Mouse (Mus musculus) lung, postnatal 14 days (tissue): ENCODE measurements around the gene Rpusd1.
"Not testable (repeated sequence)": the region's sequence is repeated elsewhere in the genome, so short reads cannot be mapped to it uniquely, and the experiment has no call there.

Source experiments
- DNase-seq: peaks from one replicate; pipeline ENCODE4 v3.0.0; 2021

Rpusd1 gene

DNA sequence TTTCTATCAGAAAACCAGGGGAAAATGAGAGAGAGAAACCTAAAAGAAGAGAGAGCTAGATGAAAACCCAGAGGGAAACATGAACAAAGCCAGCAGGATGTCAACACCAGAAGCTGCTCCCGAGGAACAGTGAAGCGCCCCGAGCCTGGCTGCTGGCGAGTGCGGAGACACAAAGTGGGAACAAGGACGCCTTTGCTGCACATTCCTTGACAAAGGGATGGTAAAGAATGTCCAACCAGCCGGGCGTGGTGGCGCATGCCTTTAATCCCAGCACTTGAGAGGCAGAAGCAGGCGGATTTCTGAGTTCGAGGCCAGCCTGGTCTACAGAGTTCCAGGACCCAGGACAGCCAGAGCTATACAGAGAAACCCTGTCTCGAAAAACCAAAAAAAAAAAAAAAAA is 14.0 kb downstream of the Rpusd1 start:
- DNase-seq, result not testable (repeated sequence)

GRCm38 (mm10) chr17:25743831-25744230 is 16.4 kb downstream of the Rpusd1 start:
- DNase-seq, result no peak

DNA sequence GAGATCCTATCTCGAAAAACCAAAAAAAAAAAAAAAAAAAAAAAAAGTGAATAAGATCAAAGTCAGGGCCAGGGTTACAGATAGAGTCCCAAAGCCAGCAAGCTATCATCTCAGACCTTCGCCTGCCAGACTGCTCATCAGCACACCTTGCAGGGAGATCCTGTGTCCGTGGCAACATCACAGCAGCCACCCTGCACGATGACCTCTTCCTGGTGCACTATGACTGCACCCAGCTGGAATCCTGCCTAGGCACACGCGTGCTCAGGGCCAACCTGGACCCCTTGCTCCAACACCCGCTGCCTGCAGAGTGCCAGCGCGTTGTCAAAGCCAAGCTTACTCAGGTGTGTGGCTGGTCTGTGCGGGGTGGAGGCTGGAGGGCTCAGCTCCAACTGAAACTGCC is 16.8 kb downstream of the Rpusd1 start:
- no peak for DNase-seq

DNA sequence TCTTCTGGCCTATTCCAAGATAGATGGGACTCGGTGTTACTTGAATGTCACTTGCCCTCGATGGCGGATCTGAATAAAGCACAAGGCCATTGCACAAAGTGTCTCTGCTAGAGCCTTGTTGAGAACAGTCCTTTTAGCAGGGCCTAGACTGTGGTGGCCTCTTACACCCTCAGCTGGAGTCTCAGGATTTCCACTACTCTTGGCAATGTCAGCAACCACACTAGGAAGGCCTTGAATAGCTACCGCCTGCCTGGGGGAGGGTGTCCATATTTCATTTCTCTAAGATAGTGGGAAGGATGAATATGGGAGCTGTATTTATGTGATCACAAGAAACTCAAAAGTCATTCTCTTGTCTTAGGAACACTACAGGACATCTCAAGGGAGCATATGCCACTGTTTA is 20.8 kb downstream of the Rpusd1 start:
- no peak for DNase-seq

GRCm38 (mm10) chr17:25749314-25749713 is 21.8 kb downstream of the Rpusd1 start:
- no peak for DNase-seq

DNA sequence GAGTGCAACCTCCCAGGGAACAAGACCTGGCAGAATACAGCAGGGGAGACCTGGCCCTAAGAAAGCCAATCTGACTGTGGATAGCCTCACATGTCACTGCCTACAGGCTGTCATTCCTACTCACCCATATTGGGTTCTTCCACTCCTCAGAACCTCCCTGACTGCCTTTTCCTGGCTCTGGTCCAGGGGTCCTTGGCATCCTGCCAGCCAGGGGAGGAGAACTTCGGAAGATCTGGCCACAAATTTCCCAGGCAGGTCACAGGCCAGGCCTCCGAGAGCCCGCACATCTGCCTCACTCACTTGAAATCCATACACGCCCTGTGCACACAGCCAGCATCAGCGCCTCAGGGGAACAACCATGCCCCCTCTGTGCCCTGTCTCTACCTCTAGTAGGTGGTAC is 24.0 kb downstream of the Rpusd1 start:
- peak; percentile 57 for DNase-seq

- no peak for DNase-seq
Measured at GRCm38 (mm10) chr17:25754241-25754640, 26.8 kb downstream of the Rpusd1 start, which contains the start of gene Msln. Gene Msln, minus strand, starts transcription at chr17:25754378.

DNA sequence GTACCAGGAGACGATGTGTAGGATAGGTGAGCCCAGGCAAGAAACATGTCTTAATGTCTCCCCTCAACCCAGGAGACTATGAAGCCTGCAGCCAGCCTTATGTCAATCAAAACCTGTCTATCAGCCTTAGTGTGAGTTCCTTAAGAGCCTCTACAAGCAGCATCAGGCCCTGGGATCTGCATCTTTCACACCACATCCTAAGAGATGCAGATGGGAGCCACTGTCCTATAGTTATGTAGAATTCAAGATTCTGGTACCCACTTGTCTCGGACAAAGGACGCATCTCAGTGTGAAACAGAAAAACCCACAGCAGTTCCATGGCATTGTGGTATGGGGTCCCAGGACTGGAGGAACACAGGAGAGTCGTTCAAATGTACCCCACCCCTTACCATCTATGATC is 27.6 kb downstream of the Rpusd1 start:
- no peak for DNase-seq

DNA sequence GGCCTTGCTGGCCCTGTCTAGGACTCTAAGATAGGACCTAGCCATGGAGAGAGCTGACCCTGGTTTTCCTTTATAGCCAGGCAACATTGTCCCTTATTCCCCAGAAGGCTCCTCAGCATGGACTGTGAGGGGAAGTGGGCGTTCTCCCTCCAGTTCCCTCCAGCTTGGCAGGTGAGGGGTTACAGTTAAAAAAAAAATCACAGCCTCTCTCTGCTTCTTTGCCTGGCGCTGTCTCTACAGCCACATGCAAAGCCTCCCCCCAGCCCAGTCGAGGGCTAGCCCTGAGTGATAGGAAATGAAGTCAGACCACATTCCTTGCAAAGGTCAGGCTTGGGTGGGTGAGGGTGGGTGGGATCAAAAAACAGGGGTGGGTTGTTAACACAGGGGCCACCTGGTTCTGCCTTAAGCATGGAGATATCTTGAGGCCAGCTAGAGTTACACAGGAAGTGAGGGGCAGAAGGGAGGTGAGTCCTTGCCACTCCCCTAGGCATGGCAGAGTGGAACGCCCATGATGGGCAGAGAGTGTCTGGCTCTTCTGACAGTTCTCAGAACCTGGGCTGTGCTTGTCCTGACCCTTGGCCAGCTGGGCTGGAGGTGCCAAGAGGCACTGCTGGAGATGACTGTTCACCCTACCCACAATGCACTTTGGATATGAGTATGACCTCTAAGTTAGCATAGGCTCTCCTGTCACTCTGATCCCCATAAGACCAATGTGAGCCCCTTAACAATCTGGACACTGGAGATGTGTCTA is 28.3 kb downstream of the Rpusd1 start:
- no peak for DNase-seq

- no peak for DNase-seq
Measured at GRCm38 (mm10) chr17:25756378-25757242, 29.1 kb downstream of the Rpusd1 start.

DNA sequence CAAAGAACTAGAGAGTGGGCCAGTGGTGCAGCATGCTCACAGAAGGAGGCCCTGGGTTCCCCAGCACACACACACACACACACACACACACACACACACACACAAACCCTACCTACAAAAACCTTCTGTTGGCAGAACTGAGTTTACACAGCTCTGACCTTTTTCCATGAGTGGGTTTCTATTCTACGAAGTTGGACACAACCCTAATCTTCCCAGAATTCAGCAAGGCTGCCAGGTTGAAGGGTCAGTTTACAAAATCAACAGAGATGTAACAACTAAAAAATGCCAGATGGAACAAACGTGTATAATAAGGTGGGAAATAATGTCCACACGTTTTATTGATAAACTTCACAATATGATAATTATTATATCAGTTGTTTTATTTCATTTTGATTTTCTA is 30.2 kb downstream of the Rpusd1 start:
- no peak for DNase-seq

- DNase-seq, result no peak
Measured at GRCm38 (mm10) chr17:25760148-25760547, 32.7 kb downstream of the Rpusd1 start.

DNA sequence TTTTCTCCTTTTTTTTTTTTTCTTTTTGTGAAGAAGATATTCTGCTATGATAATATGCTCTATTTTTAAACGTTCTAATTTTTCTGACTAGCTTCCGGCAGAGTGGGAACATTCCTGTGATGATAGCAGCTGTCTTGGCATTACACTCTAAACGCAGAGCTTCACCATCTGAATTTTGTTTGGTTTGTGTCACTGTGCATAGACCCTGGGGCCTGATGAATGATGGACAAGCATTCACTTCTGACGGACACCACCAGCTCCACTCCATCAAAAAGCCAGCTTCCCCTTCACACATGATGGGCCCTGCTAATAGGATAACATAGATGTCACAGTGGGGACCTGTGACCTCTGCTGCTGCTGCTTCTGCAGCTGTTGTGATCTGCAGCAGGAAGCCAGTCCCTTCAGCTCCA is 34.1 kb downstream of the Rpusd1 start:
- no peak for DNase-seq

GRCm38 (mm10) chr17:25762591-25762990 is 35.1 kb downstream of the Rpusd1 start:
- no peak for DNase-seq

DNA sequence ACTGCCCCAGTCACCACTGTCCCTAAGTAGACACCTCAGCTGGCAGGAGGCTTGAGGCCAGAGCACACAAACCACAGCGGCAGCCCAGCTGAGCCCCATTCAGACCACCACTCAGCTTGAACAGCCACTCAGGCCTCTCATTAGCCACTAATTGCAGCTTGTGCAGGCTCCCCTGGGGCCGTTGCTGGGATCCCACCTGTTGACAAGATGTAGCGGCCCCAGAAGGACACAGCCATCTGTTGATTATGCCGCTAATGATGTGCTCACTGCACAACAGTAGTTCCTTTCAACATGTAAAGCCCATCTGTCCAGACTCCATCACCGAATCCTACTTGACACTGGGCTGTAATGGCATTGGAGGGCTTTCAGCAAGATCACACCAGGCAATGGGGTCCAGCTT is 38.4 kb downstream of the Rpusd1 start:
- no peak for DNase-seq

DNA sequence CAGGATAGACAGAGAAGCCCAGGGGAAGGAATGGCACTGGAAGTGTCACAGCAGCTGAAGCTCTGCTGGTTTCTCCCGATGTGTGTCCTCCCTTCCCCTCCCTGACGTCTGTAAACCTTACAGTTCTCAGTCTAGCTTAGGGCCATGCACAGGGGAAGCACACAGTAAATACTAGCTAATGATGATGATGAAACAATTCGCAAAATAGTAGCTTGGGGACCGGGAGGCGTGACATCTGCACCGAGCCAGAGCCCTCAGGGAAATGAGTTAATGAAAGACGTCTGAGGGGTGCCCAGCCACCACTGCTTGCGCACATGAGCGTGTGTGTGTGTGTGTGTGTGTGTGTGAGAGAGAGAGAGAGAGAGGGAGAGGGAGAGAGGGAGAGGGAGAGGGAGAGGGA is 41.9 kb downstream of the Rpusd1 start:
- no peak for DNase-seq

- peak; percentile 99 for DNase-seq
Measured at GRCm38 (mm10) chr17:25773549-25774120, 46.2 kb downstream of the Rpusd1 start, which contains the start of gene Narfl. Gene Narfl, plus strand, starts transcription at chr17:25773776.

GRCm38 (mm10) chr17:25775318-25776062 is 48.0 kb downstream of the Rpusd1 start:
- no peak for DNase-seq

DNA sequence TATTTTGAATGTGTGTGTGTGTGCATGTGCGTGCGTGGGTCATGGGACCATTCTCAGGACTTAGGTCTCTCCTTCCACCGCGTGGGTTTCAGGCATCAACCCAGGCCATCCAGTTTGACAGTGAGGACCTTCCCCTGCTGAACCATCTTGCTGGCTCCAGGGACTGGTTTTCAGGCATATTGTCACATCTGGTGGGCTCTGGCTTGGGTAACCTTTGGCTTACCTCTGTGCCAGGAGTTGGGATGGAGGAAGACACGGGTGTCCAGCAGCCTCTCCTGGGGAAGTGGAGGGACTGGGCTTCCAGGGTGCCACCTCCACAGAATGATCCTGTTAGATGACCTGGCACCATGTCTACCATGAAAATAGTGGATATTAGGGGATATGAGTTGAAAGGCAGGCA is 50.5 kb downstream of the Rpusd1 start:
- DNase-seq, result no peak
